8 mouse cellular contexts compared by ENCODE assay signal in genomic region chr15:79131442-79131841, GRCm38 (mm10).
DNase-seq lines count a peak whose midpoint lies in the region.

No protein-coding gene starts in this region.

- peak; percentile 90 for DNase-seq in urinary bladder, postnatal 14 days (ENCODE audit: low spot score)
- DNase-seq in urinary bladder, postnatal 10 days (ENCODE audit: low spot score), result no peak
- DNase-seq in fat pad, adult 2 months (ENCODE audit: extremely low read depth, low read depth, low spot score), result peak; percentile 74
- DNase-seq in kidney, postnatal 25 days, result peak; percentile 90 to 95
- no peak for DNase-seq in yolk sac, embryonic 10.5 days (ENCODE audit: low spot score)
- DNase-seq in embryo, embryonic 10.5 days (ENCODE audit: low spot score), result no peak
- no peak for DNase-seq in frontal cortex, postnatal 14 days (ENCODE audit: low spot score in 2 of 2)
- no peak for DNase-seq in embryo, embryonic 10 days (ENCODE audit: low spot score)

Comparison
In these comparisons a context has a peak if more than half of its experiments do, and no peak if none do; other contexts are left out.
1. DNase-seq: peak in urinary bladder, postnatal 14 days (single experiment), fat pad, adult 2 months (single experiment) and kidney, postnatal 25 days (2 of 2); none in urinary bladder, postnatal 10 days (single experiment), yolk sac, embryonic 10.5 days (single experiment), embryo, embryonic 10.5 days (single experiment), frontal cortex, postnatal 14 days (0 of 2) and embryo, embryonic 10 days (single experiment).